8 mouse cellular contexts compared by ENCODE assay signal in genomic region chr1:133798821-133799415, GRCm38 (mm10). TPM values are rescaled to one million over a fixed set of nuclear protein-coding genes. Genes with fewer than 3 reads are reported as not detected.
A peak's percentile ranks its signal among the peaks of the same experiment; 100 is the strongest.
DNase-seq lines count a peak whose midpoint lies in the region; ATAC-seq and TF ChIP-seq lines count a peak whose summit lies in the region.

No protein-coding gene starts in this region.

- ATAC-seq in forebrain, embryonic 12.5 days (ENCODE audit: low FRiP score) = no peak
- no peak for ATAC-seq in neural tube, embryonic 12.5 days (ENCODE audit: low FRiP score, low read depth)

- intact Hi-C loops in left cerebral cortex, adult 2 months (cut with DNase I) = no loop called here
- intact Hi-C loops in left cerebral cortex, postnatal 4 days (cut with DNase I) = loop anchor here (2.0 kb wide), 1 partner anchor 54 kb away; no protein-coding TSS in a partner anchor

- WGBS in forebrain, embryonic 12.5 days = 63% methylated on average over 1 of the region's 1 CpGs
- 55% methylated on average over 1 of the region's 1 CpGs for WGBS in limb, embryonic 10.5 days
- WGBS in neural tube, embryonic 12.5 days = 74% methylated on average over 1 of the region's 1 CpGs

- H3K4me1 ChIP-seq in forebrain, embryonic 12.5 days = peaks cover 39% of the 10 kb centered on the region
- peaks cover 45% of the 10 kb centered on the region for H3K4me1 ChIP-seq in limb, embryonic 10.5 days
- peaks cover 39% of the 10 kb centered on the region for H3K4me1 ChIP-seq in neural tube, embryonic 12.5 days

- H3K27me3 ChIP-seq in forebrain, embryonic 12.5 days = peaks cover 25% of the 10 kb centered on the region
- peaks cover 51% of the 10 kb centered on the region for H3K27me3 ChIP-seq in limb, embryonic 10.5 days (ENCODE audit: low read depth, poor library complexity, severe bottlenecking)
- no peaks in the 10 kb centered on the region for H3K27me3 ChIP-seq in neural tube, embryonic 12.5 days (replicated peaks)

- no peaks in the 10 kb centered on the region for H3K9me3 ChIP-seq in forebrain, embryonic 12.5 days
- no peaks in the 10 kb centered on the region for H3K9me3 ChIP-seq in limb, embryonic 10.5 days (replicated peaks)
- no peaks in the 10 kb centered on the region for H3K9me3 ChIP-seq in neural tube, embryonic 12.5 days

- DNase-seq in left cerebral cortex, adult 2 months (ENCODE audit: extremely low spot score in 1 of 2, low spot score in 2 of 2) = no peak
- no peak for DNase-seq in left cerebral cortex, postnatal 4 days
- no peak for DNase-seq in limb, embryonic 10.5 days (ENCODE audit: low spot score)
- no peak for DNase-seq in ovary, postnatal 36 days (ENCODE audit: low spot score)
- DNase-seq in adrenal gland, adult 18-20 months (ENCODE audit: low spot score in 2 of 2) = no peak
- DNase-seq in cerebellum, adult 18-20 months = no peak

- 0 out of 2 replicates have a peak overlapping the region, but pooled peaks have one; percentile 18 for H3K9ac ChIP-seq in forebrain, embryonic 12.5 days
- H3K9ac ChIP-seq in neural tube, embryonic 12.5 days = 0 out of 2 replicates have a peak overlapping the region, but pooled peaks have one; percentile 33

- TF ChIP-seq CTCF in left cerebral cortex, adult 2 months (IDR thresholded peaks at IDR 0.05) = no peak

- peak overlapping the region; percentile 92 for H3K4me2 ChIP-seq in forebrain, embryonic 12.5 days
- peak overlapping the region; percentile 94 for H3K4me2 ChIP-seq in neural tube, embryonic 12.5 days (replicated peaks)

- no peaks in the 10 kb centered on the region for H3K36me3 ChIP-seq in forebrain, embryonic 12.5 days (replicated peaks)
- H3K36me3 ChIP-seq in limb, embryonic 10.5 days = no peaks in the 10 kb centered on the region
- H3K36me3 ChIP-seq in neural tube, embryonic 12.5 days = no peaks in the 10 kb centered on the region

- peak overlapping the region; percentile 64 for H3K4me3 ChIP-seq in left cerebral cortex, adult 2 months
- H3K4me3 ChIP-seq in forebrain, embryonic 12.5 days (replicated peaks) = no peak overlapping the region
- peak overlapping the region; percentile 61; the same call in 1 of the 2 replicates for H3K4me3 ChIP-seq in limb, embryonic 10.5 days
- H3K4me3 ChIP-seq in neural tube, embryonic 12.5 days = peak overlapping the region; percentile 4; the same call in 1 of the 2 replicates

- no peak overlapping the region; the same call in 1 of the 2 replicates for H3K27ac ChIP-seq in left cerebral cortex, adult 2 months
- H3K27ac ChIP-seq in forebrain, embryonic 12.5 days = no peak overlapping the region
- 0 out of 2 replicates have a peak overlapping the region, but pooled peaks have one; percentile 46 for H3K27ac ChIP-seq in limb, embryonic 10.5 days
- H3K27ac ChIP-seq in neural tube, embryonic 12.5 days = no peak overlapping the region

RNA-seq across cellular contexts. Expression of gene Atp2b4, which starts 1.9 kb away (rescaled TPM):
- total RNA-seq in left cerebral cortex, adult 2 months (2021) = 100 to 1,000 TPM; 245 to 247 TPM
- 100 to 1,000 TPM; 110 to 134 TPM for total RNA-seq in left cerebral cortex, postnatal 4 days (2021)
- 8.5 and 9.2 TPM in 2 replicates for polyA plus RNA-seq in forebrain, embryonic 12.5 days (2016; fragmentation: Nextera tagmentation; extraction: Ambion mirVana)
- polyA plus RNA-seq in limb, embryonic 10.5 days (2016; fragmentation: Nextera tagmentation; extraction: Ambion mirVana) = 2.5 and 3.5 TPM in 2 replicates
- 8.6 and 10.2 TPM in 2 replicates for polyA plus RNA-seq in neural tube, embryonic 12.5 days (2016; fragmentation: Nextera tagmentation; extraction: Ambion mirVana)
- total RNA-seq in adrenal gland, adult 18-20 months (2021) = 10 to 100 TPM; 25.1 to 41.5 TPM
